Mouse (Mus musculus) layer of hippocampus, postnatal 36 days (tissue): ENCODE results near the gene Ms4a5. TPM values are rescaled to one million over a fixed set of nuclear protein-coding genes. Genes with fewer than 3 reads are reported as not detected.

Experiments
- total RNA-seq, 2 experiments: library from RNA; stranded (reverse); gene quantifications; 2 replicates each; pipeline ENCODE4 v1.2.3; 2021

The Ms4a5 gene
- total RNA-seq, 2 experiments from 2014 or later, result not detected

Other genes starting within 250 kb of the Ms4a5 start
- not detected for gene Ms4a8a, start 202.8 kb downstream of the Ms4a5 start, total RNA-seq
- gene 1700017D01Rik, start 153.0 kb downstream of the Ms4a5 start, total RNA-seq, result not detected
- not detected for gene 1700025F22Rik, start 118.6 kb downstream of the Ms4a5 start, total RNA-seq
- not detected for gene Ms4a13, start 87.1 kb downstream of the Ms4a5 start, total RNA-seq
- not detected for gene Ms4a12, start 51.4 kb downstream of the Ms4a5 start, total RNA-seq
- not detected for gene Ms4a1, start 17.6 kb downstream of the Ms4a5 start, total RNA-seq
- not detected for gene Ms4a14, start 30.6 kb upstream of the Ms4a5 start, total RNA-seq
- gene Ms4a7, start 52.3 kb upstream of the Ms4a5 start, total RNA-seq, result under 1 TPM; 0.30 to 0.35 TPM
- under 1 TPM; 0.57 to 0.78 TPM for gene Ms4a4a, start 91.7 kb upstream of the Ms4a5 start, total RNA-seq
- gene Ms4a4c, start 120.9 kb upstream of the Ms4a5 start, total RNA-seq, result not detected
- gene Ms4a4b, start 159.7 kb upstream of the Ms4a5 start, total RNA-seq, result not detected
- gene Ms4a6c, start 185.5 kb upstream of the Ms4a5 start, total RNA-seq, result 1 to 10 TPM; 1.2 to 2.3 TPM
- under 1 TPM; 0.30 to 0.57 TPM for gene Gm8369, start 202.1 kb upstream of the Ms4a5 start, total RNA-seq
- gene Ms4a6b, start 232.6 kb upstream of the Ms4a5 start, total RNA-seq, result 1 to 10 TPM; 1.7 to 3.2 TPM